In genomic region chr5:111065770-111066169, GRCm38 (mm10) we compare ENCODE assay signal across 16 mouse cellular contexts.
DNase-seq lines count a peak whose midpoint lies in the region; ATAC-seq and TF ChIP-seq lines count a peak whose summit lies in the region.
"Had no signal": no experiment of that assay in that cellular context is flagged by ENCODE, and none has a peak within 500 bp of the region (broad histone marks: within the 10 kb centered on the region; RNA-seq: fewer than 3 reads in every experiment).

No protein-coding gene starts in this region.

- DNase-seq in forebrain, embryonic 14.5 days (ENCODE audit: low spot score), result no peak
- DNase-seq in midbrain, embryonic 10.5 days (ENCODE audit: low spot score), result no peak
- no peak for DNase-seq in layer of hippocampus, adult 9-11 months
- DNase-seq: adrenal gland, postnatal 14 days; cerebellum, adult 2 months; cerebellum, postnatal 10 days; gastrocnemius, postnatal 10 days; kidney, adult 11 months had no signal

- no peaks in the 10 kb centered on the region for H3K9me3 ChIP-seq in forebrain, embryonic 12.5 days
- H3K9me3 ChIP-seq in forebrain, embryonic 14.5 days (replicated peaks; ENCODE audit: control insufficient read depth, low read length), result no peaks in the 10 kb centered on the region
- no peaks in the 10 kb centered on the region for H3K9me3 ChIP-seq in intestine, embryonic 16.5 days (ENCODE audit: control insufficient read depth, low read length)
- H3K9me3 ChIP-seq in intestine, embryonic 15.5 days, result no peaks in the 10 kb centered on the region
- no peaks in the 10 kb centered on the region for H3K9me3 ChIP-seq in midbrain, embryonic 16.5 days (replicated peaks; ENCODE audit: control insufficient read depth, low read length, poor library complexity, severe bottlenecking)
- no peaks in the 10 kb centered on the region for H3K9me3 ChIP-seq in midbrain, embryonic 10.5 days (replicated peaks)
- no peaks in the 10 kb centered on the region for H3K9me3 ChIP-seq in intestine, postnatal 0 days (ENCODE audit: control insufficient read depth)
- H3K9me3 ChIP-seq: embryonic facial prominence, embryonic 10.5 days; forebrain, embryonic 15.5 days; hindbrain, embryonic 13.5 days had no signal

- peaks cover 35% of the 10 kb centered on the region for H3K4me1 ChIP-seq in forebrain, embryonic 12.5 days
- H3K4me1 ChIP-seq in forebrain, embryonic 14.5 days (ENCODE audit: control insufficient read depth, insufficient read depth, low read length), result peaks cover 23% of the 10 kb centered on the region
- no peaks in the 10 kb centered on the region for H3K4me1 ChIP-seq in intestine, embryonic 16.5 days (ENCODE audit: control insufficient read depth, insufficient read depth, low read length)
- H3K4me1 ChIP-seq in intestine, embryonic 15.5 days (replicated peaks), result no peaks in the 10 kb centered on the region
- H3K4me1 ChIP-seq in midbrain, embryonic 16.5 days (ENCODE audit: control insufficient read depth, insufficient read depth, low read length), result peaks cover 32% of the 10 kb centered on the region
- H3K4me1 ChIP-seq in midbrain, embryonic 10.5 days, result peaks cover 30% of the 10 kb centered on the region
- 0 out of 2 replicates have a peak, but pooled peaks cover 2% of the 10 kb centered on the region for H3K4me1 ChIP-seq in intestine, postnatal 0 days (replicated peaks; ENCODE audit: control insufficient read depth, insufficient read depth, low read length)

- 72% methylated on average over 4 of the region's 4 CpGs for WGBS in forebrain, embryonic 12.5 days
- WGBS in forebrain, embryonic 14.5 days, result 73% methylated on average over 4 of the region's 4 CpGs
- 73% methylated on average over 4 of the region's 4 CpGs for WGBS in intestine, embryonic 16.5 days
- WGBS in intestine, embryonic 15.5 days, result 72% methylated on average over 4 of the region's 4 CpGs
- WGBS in midbrain, embryonic 16.5 days, result 54% methylated on average over 4 of the region's 4 CpGs
- 90% methylated on average over 4 of the region's 4 CpGs for WGBS in midbrain, embryonic 10.5 days
- WGBS in intestine, postnatal 0 days, result 61% methylated on average over 4 of the region's 4 CpGs

- no peaks in the 10 kb centered on the region for H3K27me3 ChIP-seq in forebrain, embryonic 12.5 days
- no peaks in the 10 kb centered on the region for H3K27me3 ChIP-seq in forebrain, embryonic 14.5 days (replicated peaks; ENCODE audit: control insufficient read depth, insufficient read depth, low read length)
- H3K27me3 ChIP-seq in intestine, embryonic 16.5 days (replicated peaks; ENCODE audit: control insufficient read depth, insufficient read depth, low read length), result no peaks in the 10 kb centered on the region
- no peaks in the 10 kb centered on the region for H3K27me3 ChIP-seq in intestine, embryonic 15.5 days (replicated peaks)
- H3K27me3 ChIP-seq in midbrain, embryonic 16.5 days (ENCODE audit: control insufficient read depth, insufficient read depth, low read depth, low read length), result no peaks in the 10 kb centered on the region
- H3K27me3 ChIP-seq in midbrain, embryonic 10.5 days (ENCODE audit: low read depth, poor library complexity, severe bottlenecking), result peaks cover 39% of the 10 kb centered on the region
- H3K27me3 ChIP-seq in intestine, postnatal 0 days (replicated peaks; ENCODE audit: control insufficient read depth, insufficient read depth, low read length), result no peaks in the 10 kb centered on the region
- H3K27me3 ChIP-seq: forebrain, embryonic 15.5 days; hindbrain, embryonic 13.5 days had no signal

- no peak for TF ChIP-seq CTCF in intestine, postnatal 0 days (IDR thresholded peaks at IDR 0.05; ENCODE audit: low read depth)

- H3K4me2 ChIP-seq in forebrain, embryonic 12.5 days, result no peak overlapping the region
- no peak overlapping the region for H3K4me2 ChIP-seq in forebrain, embryonic 14.5 days (ENCODE audit: low read length)
- H3K4me2 ChIP-seq in intestine, embryonic 16.5 days (ENCODE audit: low read depth, low read length), result no peak overlapping the region
- H3K4me2 ChIP-seq in intestine, embryonic 15.5 days (replicated peaks), result no peak overlapping the region
- H3K4me2 ChIP-seq in midbrain, embryonic 16.5 days (ENCODE audit: low read length), result no peak overlapping the region
- no peak overlapping the region for H3K4me2 ChIP-seq in intestine, postnatal 0 days (replicated peaks; ENCODE audit: low read depth)
- H3K4me2 ChIP-seq: forebrain, embryonic 15.5 days; hindbrain, embryonic 13.5 days had no signal

- ATAC-seq in forebrain, embryonic 12.5 days (ENCODE audit: low FRiP score), result 0 out of 2 replicates have a peak, but pooled peaks have one; percentile 51
- ATAC-seq in forebrain, embryonic 14.5 days, result no peak
- peak; percentile 67 for ATAC-seq in intestine, embryonic 16.5 days
- ATAC-seq in intestine, embryonic 15.5 days, result no peak
- peak; percentile 32 for ATAC-seq in midbrain, embryonic 16.5 days
- ATAC-seq in intestine, postnatal 0 days, result peak; percentile 59; the same call in 1 of the 2 replicates
- ATAC-seq: forebrain, embryonic 15.5 days had no signal

- H3K9ac ChIP-seq in forebrain, embryonic 12.5 days, result no peak overlapping the region
- no peak overlapping the region for H3K9ac ChIP-seq in forebrain, embryonic 14.5 days (ENCODE audit: low read length)
- no peak overlapping the region for H3K9ac ChIP-seq in intestine, embryonic 16.5 days (ENCODE audit: low read depth, low read length)
- no peak overlapping the region for H3K9ac ChIP-seq in intestine, embryonic 15.5 days
- no peak overlapping the region for H3K9ac ChIP-seq in midbrain, embryonic 16.5 days (ENCODE audit: low read depth, low read length)
- H3K9ac ChIP-seq in intestine, postnatal 0 days (ENCODE audit: low read depth, low read length), result no peak overlapping the region
- H3K9ac ChIP-seq: forebrain, embryonic 15.5 days; hindbrain, embryonic 13.5 days had no signal

- H3K27ac ChIP-seq in forebrain, embryonic 12.5 days, result no peak overlapping the region
- no peak overlapping the region for H3K27ac ChIP-seq in forebrain, embryonic 14.5 days (ENCODE audit: low read depth, low read length)
- H3K27ac ChIP-seq in intestine, embryonic 16.5 days (ENCODE audit: low read length), result no peak overlapping the region
- no peak overlapping the region for H3K27ac ChIP-seq in intestine, embryonic 15.5 days
- H3K27ac ChIP-seq in midbrain, embryonic 16.5 days (ENCODE audit: low read length), result peak overlapping the region; percentile 60
- H3K27ac ChIP-seq in midbrain, embryonic 10.5 days (replicated peaks), result no peak overlapping the region
- no peak overlapping the region for H3K27ac ChIP-seq in intestine, postnatal 0 days (ENCODE audit: low read depth, low read length)
- H3K27ac ChIP-seq: embryonic facial prominence, embryonic 10.5 days; hindbrain, embryonic 13.5 days had no signal

- no peak overlapping the region for H3K4me3 ChIP-seq in forebrain, embryonic 12.5 days (replicated peaks)
- H3K4me3 ChIP-seq in forebrain, embryonic 14.5 days (ENCODE audit: low read depth, low read length), result no peak overlapping the region
- no peak overlapping the region for H3K4me3 ChIP-seq in intestine, embryonic 16.5 days (ENCODE audit: low read length)
- H3K4me3 ChIP-seq in intestine, embryonic 15.5 days (replicated peaks), result no peak overlapping the region
- H3K4me3 ChIP-seq in midbrain, embryonic 16.5 days (ENCODE audit: low read depth, low read length), result no peak overlapping the region
- H3K4me3 ChIP-seq in midbrain, embryonic 10.5 days, result no peak overlapping the region
- H3K4me3 ChIP-seq in intestine, postnatal 0 days (ENCODE audit: low read depth, low read length), result no peak overlapping the region
- H3K4me3 ChIP-seq: embryonic facial prominence, embryonic 10.5 days; forebrain, embryonic 15.5 days; hindbrain, embryonic 13.5 days had no signal

- no peaks in the 10 kb centered on the region for H3K36me3 ChIP-seq in forebrain, embryonic 12.5 days (replicated peaks)
- H3K36me3 ChIP-seq in forebrain, embryonic 14.5 days (ENCODE audit: control insufficient read depth, insufficient read depth, low read length), result no peaks in the 10 kb centered on the region
- no peaks in the 10 kb centered on the region for H3K36me3 ChIP-seq in intestine, embryonic 16.5 days (ENCODE audit: control insufficient read depth, insufficient read depth, low read length)
- no peaks in the 10 kb centered on the region for H3K36me3 ChIP-seq in intestine, embryonic 15.5 days
- H3K36me3 ChIP-seq in midbrain, embryonic 16.5 days (ENCODE audit: control insufficient read depth, insufficient read depth, low read length), result no peaks in the 10 kb centered on the region
- no peaks in the 10 kb centered on the region for H3K36me3 ChIP-seq in midbrain, embryonic 10.5 days
- H3K36me3 ChIP-seq in intestine, postnatal 0 days (ENCODE audit: control insufficient read depth, insufficient read depth), result no peaks in the 10 kb centered on the region
- H3K36me3 ChIP-seq: embryonic facial prominence, embryonic 10.5 days; forebrain, embryonic 15.5 days; hindbrain, embryonic 13.5 days had no signal

Comparison
In these comparisons a context has a peak if more than half of its experiments do, and no peak if none do; other contexts are left out.
1. ATAC-seq: peak in forebrain, embryonic 12.5 days (single experiment), intestine, embryonic 16.5 days (single experiment), midbrain, embryonic 16.5 days (single experiment) and intestine, postnatal 0 days (single experiment); none in forebrain, embryonic 14.5 days (single experiment) and intestine, embryonic 15.5 days (single experiment).